Mouse (Mus musculus): ENCODE results near the gene Klre1.

Gene Klre1

DNA sequence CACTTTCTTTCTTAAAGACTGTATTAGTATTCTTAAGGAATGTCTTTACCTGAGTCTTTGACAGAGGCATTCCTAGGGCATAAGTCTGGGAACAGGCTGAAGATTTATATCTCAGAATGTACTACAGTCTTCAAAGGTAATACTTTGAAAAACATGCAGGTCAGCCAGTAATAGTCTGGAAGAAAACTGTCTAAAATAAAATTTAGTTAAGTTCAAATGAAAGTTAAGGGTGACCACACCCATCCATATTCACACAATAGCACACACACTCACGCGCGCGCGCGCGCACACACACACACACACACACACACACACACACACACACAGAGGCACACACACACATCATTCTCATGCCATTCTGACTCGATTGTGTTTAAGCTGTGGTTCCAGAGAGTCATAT, at the start of gene Klre1:
Klre1 (plus strand) TSS at position 301 of the 400 bp plus-strand sequence.
- no peak for DNase-seq (ENCODE audit: low read depth, low spot score)

DNA sequence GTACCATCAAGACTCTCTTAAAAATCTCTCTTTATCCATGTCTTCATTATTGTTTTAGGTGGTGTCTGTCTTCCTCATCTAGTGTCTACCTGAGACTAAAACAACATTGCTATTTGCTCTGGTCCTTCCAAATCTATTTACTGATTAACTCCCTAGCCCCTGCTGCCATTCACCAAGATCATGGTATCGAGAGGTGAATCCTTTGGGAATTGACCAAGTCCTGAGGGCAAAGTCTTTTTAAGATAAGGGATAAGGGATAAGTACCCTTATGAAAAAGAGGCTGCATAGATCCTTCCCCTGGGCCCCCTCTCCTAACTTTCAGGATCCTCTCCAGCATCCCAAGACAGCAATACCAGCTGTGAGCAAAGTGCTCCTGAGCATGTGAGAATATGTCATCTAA, 48.1 kb upstream of the Klre1 start:
- DNase-seq (ENCODE audit: low read depth, low spot score) = no peak

DNA sequence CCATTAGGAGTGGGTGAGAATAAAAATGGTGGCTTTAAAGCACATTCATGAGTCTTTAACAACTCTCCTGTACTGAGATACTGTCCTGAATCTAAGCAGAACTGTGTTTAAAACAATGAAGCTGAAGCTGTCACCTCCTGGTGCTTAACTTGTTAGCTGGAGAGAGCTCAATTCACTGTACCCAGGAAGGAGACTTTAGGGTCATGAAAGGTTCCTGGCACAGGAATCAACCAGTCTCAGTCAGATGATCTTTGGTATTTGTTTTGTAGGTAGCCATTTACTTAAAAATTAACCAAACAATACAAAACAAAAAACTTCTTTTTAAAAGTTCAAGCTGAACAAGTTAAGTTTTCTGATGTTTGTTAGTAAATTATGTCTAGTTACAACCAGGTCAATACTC, 47.4 kb upstream of the Klre1 start:
- no peak for DNase-seq (ENCODE audit: low read depth, low spot score)

DNA sequence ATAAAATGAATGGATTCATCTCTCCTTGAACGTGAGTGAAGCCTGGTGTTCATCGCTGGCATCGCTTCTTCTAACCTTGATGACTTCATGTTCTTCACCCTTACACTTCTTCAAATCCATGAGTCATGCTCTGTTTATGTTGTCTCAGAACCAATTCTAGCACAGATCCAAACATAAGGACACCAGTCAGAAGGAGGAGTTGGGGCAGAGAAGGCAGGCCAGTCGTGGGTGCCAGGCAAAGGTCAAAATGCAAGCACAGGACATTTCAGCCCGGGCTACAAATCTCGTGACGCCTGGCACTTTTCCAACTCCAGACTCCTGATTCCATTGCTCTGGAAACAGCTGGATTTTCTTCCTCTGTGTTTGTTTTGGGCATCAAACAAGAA, 45.2 kb upstream of the Klre1 start:
- DNase-seq (ENCODE audit: low read depth, low spot score) = peak; percentile 66

DNA sequence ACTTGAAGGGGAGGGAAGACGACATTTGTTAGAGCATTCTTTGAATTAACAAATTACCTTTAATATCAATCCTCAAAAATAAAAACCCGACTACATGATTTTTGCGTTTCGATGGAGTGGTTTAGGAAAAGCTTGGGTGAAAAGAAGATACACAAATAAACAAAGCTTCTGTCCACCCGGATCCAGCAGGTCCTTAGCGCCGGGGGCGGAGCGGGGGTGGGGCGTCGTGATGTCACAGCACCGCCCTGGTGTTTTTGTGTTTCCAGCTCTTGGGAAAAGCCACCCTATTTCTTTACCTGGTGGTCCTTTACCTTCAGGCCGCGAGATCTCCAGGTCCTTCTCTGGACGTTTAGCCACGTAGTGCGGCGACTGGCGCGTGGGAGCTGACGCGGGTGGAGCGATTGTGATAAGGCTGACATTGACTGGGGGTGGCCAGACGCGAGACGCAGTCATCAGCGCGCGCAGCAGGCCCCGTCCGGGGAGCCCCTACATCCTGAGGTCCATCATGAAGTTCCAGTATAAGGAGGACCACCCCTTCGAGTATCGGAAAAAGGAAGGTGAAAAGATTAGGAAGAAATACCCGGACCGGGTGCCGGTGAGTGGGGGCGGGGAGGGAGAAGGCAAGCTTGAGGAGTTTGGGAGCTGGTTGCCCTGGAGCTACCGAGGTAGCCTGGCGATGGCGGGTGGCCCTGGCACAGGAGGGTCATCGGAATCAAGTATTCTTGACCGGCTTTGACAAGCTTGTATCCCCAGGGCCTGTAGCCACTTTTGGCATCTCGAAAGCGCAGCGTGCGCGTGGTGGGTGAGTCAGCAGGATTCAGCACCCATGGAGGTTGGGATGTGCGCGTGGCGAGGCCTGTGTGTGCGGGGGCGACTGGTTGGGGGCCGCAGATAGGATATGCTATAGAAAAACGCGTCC, 44.5 kb upstream of the Klre1 start, which contains the start of gene Gabarapl1:
Gabarapl1 (plus strand) TSS at position 219 of the 919 bp plus-strand sequence.
- peak; percentile 77 for DNase-seq (ENCODE audit: low read depth, low spot score)

DNA sequence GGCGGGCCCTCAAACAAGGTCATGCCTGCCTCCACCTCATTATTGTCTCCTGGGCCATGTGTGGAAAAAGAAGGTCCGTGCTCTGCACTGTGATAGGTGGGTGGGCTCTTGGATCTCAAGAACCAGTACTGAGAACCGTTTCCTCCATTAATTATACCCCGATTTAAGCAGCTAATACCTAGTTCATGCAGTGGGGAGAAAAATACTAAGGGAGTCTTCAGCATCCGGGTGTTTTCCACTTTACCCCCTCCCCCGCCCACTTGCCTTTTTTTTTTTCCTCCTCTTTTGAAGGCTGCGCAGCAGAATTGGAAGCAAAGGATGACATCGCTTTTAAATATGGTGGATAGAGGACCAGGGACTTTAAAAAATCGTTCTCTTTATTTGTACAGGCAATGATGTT, 43.6 kb upstream of the Klre1 start:
- peak; percentile 13 for DNase-seq (ENCODE audit: low read depth, low spot score)

DNA sequence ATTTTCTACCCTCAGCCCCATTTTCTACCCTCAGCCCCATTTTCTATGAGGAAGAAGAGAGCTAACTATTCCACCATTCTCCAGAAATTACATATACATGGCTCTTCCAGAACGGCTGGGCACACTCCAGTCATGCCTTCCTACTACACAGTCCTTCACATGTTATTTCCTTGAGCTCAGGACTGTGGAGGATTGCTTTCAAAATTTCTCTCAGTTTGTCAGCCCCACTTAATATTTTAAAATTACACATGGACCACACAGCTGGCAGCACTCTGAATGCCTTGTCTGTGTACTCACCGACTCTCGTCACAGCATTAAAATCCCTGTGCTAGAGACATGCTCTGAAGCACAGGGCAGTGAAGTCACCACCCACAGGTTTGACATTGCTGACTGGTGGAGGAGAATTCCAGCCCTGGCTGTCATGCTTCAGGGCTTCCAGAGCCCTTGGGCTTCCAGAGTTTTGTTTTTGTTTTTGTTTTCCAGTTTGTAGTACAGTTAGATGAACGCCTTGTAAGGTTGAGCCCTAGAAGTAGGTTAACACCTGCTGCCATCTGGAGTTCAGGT, 43.0 kb upstream of the Klre1 start:
- no peak for DNase-seq (ENCODE audit: low read depth, low spot score)

DNA sequence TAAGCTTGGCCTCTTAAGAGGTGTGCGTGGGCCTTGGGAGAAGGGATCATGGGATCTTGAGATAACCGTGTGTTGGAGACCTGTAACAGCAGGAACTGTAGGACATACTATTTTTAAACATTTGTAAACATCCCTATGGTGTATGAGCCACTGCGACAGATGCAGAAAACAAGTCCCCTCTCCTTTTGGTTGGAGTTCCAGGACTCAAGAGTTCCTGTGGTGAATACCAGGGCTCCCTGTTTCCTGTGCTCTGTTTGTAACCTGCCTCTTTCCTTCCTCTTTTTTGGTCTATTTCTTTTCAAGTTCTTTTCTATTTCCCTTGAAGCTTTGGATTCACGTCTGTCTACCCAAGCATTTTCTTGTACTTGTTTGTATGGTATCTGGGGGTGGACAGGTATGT, 42.0 kb upstream of the Klre1 start:
- no peak for DNase-seq (ENCODE audit: low read depth, low spot score)

DNA sequence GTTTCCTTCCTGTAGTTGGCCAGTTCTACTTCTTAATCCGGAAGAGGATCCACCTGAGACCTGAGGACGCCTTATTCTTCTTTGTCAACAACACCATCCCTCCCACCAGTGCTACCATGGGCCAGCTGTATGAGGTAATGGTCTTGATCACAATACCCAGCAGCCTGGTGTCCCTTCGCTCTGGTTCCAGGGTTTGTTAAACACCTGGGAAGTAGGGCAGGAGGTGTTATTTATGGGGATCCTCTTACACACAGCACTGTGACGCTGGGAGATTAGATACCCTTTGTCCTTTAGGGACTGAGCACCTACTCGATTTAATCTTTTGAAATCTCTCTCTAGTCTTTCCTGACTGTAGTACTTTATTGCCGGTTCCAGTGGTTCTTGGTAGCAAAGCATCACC, 39.1 kb upstream of the Klre1 start:
- no peak for DNase-seq (ENCODE audit: low read depth, low spot score)

DNA sequence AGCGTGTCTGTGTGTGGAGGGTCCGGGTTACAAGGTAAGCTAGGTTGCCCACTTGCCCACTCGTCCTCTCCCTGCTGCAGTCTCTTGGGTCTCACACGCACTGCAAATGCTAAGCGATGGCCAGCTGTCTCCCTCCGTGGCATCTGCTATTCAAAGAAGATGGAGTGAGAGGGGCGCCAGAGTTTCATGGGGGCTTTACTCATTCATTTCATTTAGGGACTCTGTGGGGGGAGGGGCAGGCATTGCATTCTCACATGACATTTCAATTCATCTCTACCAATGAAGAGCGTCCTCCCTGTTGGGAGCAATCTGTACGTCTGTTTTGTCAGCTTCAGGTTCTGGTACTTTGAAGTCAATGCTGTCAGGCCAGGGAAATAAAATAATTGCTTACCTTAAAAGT, 35.8 kb upstream of the Klre1 start:
- no peak for DNase-seq (ENCODE audit: low read depth, low spot score)

DNA sequence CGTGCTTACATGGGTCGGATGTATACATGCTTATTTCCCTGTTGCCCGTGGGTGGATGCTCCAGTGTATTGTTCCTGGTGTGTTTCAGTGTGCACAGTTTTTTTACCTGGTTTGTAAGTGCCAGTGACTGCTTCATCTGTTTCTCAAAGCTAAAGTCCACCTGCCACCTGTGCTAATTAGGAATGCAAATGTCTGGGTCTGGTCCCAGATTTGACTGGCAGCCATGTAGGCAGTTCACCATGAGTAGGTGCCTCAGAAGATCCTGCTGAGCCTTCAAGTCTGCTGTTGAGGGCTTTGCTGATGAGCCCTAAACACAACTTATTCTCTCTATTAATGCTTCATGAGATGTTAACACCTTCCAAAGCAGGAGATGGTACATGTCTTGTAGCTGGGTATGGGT, 35.2 kb upstream of the Klre1 start:
- no peak for DNase-seq (ENCODE audit: low read depth, low spot score)

DNA sequence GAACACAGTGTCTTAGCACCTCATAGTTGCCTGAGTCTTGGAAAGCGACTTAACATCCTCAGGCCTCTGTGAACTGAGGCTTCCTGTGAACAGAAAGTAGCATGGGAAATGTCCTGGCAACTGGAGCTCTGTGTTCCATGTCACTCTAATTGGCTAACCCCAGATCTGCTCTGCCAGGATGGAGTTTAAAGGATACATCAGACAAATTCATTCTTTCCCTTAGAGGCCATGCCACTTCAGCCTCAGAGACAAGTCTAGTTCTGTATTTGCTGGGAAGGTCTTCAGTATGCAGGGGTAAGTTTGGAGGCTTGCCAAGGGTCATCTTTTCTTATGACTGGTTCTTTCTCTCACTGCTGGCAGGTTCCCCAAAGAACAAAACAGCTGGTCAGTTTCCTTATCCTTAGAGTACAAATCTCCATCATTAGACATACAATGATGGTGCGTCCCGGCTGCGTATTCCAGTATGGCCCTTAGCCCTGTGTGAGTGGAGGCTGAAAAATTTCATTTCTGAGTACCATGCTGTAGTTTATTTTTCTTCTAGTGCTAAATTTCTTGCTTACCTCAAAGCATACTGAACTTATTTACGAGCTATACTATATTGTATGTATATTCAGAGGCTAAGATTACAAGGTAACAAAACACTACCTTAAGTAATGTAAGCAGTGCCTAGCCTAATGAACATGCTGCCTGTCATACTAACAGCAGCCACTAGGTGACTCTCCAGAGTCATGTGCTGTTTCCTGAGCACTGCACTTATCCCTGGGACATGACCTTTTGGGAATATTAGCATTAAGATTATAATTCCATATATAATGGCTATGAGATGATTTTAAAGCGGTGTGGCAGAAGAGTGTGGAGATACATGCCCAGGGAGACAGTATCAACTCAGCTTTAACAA, 33.7 kb upstream of the Klre1 start:
- DNase-seq (ENCODE audit: low read depth, low spot score) = peak; percentile 59

DNA sequence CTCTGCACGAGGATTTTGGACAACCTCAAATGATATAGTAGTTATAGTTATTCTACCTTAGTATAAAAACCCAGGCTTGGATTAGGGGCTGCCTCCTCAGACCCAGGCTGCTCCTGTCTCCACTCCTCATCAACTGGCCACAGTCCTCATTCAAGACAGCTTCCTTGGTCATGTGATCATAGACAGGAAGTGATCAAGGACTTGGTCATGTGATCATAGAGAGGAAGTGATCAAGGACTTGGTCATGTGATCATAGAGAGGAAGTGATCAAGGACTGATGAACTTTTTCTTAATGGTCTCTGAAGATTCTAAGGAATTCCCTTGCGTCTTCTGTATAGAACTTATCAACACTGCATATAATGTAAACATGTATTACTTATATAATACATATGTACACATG, 30.4 kb upstream of the Klre1 start:
- no peak for DNase-seq (ENCODE audit: low read depth, low spot score)

DNA sequence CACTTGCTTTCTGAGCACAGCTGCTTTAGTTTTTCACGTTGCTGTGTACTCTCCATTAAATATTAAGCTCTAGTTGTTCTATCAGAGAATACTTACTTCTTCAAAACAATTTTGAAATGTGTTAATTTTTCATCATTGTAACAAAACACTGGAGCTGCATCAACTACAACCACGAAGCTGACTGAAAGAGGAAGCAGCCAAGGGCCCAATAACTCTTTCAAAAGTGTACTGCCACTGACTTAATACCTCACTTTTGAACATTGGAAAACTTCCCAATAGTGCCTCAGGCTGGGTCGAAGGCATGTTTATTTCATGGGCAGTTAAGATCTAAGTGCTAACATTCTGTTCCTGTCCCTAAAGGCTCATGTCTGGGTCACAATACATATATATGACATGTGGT, 29.7 kb upstream of the Klre1 start:
- DNase-seq (ENCODE audit: low read depth, low spot score) = no peak

DNA sequence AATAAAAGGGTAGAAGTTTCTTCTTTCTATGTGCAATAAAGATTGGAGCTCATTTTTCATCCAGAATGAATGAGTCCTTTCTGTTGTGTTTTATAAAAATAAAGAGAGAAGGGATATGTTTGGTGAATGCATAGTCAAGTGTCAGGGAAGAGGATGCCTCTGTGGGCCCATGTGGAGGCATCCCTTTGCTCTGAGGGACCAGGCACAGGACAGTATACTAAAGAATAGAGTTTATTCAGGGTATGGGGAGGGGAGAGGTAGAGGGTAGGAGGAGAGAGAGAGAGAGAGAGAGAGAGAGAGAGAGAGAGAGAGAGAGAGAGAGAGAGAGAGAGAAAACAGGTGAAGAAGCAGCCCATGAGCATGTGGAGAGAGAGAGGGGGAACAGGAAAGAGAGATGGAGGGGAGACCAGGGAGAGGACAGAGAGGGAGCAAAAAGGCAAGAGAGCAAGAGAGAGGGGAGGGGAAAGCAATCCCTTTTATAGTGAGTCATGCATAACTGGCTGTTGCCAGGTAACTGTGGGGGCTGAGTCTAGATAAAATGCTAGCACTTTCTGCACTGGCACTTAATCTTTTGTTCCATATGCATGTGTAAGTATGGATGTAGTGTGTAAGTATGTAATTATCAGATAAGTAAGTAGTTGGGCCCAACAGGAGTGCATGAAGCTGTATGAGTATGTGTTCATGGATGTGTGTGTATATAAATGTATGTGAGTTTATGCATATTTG, 20.2 kb upstream of the Klre1 start:
- DNase-seq (ENCODE audit: low read depth, low spot score) = no peak

DNA sequence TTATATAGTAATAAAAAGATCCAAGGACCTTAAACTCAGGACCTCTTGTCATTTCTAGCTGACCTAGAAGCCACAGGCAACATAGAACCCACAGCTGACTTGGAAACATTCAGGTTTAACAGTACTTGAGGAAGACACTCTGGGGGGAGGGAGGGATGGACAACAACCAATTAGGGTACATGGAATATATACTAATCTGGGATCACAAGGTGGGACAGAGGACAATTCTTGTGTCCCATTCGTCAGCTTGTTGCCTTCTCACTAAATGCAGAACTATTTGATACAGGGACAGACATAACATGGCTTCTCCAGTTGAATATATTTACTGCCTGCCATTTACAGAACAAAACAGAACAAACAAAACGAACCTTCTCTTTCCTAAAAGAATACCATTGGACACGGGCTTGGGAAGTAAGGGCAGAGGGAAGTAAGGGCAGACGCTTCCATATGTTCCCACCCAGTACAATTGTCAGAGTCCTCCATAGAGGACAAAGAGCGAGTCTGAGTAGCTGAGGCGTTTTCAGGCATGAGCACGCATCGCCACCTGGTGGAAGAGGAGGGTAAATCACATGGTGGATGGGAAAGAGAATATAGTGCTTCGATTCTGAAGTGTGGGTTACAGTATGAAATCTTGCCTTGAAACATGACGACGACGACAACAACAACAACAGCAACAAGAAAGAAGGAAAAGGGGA, 18.6 kb upstream of the Klre1 start:
- peak; percentile 69 for DNase-seq (ENCODE audit: low read depth, low spot score)

DNA sequence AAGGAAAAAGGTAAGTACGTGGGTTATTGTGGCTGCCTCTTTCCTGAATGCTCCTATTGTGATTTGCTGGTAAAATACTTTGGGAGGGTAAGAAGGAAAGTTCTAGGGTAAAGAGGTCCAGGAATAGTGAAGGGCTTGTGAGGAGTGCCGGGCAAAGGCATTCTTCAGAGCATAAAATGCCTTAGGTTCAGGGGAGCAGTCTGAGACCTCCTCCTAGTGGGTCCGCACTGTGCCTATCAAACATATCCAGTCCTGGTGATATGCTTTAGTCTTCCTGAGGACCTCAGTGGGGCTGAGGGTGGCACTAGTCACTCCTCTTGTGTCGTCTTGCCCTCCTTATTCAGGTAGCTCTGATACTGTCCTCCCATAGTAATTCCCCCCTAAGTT, 18.1 kb upstream of the Klre1 start:
- DNase-seq (ENCODE audit: low read depth, low spot score) = no peak

DNA sequence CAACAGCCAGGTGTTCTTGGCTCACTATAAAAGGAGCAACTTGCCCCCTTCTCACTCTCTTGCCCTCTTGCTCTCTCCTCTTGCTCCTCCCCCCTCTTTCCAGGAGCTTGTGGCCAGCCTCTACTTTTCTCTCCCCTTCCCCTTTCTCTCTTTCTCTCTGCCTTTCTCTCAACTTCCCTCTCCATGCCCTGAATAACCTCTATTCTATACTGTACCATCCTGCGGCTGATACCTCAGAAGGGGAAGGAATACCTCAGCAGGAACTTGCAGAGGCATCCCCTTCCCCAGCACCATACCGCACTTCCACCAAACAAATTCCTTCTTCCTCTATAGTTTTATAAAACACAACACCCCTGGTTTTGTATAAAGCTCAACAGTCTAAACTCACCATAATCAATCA, 12.4 kb upstream of the Klre1 start:
- DNase-seq (ENCODE audit: low read depth, low spot score) = no peak

DNA sequence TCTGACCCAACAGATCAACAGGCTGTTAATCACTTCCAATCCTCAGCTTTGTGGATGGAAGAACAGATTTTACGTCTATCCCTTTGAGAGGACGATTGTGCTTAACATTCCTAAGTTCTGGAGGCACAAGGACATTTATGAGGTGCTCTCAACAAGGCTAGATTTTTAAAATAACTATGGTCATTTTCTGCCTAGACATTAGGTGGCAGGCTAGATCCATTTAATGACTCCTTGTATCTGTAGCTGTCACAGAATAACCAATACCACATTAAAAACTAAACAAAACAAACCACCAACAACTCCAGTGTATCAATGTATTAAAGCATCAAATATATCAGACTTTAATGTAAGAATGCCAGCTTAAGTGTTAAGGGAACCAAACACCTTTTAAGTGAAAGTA, 2.4 kb upstream of the Klre1 start:
- DNase-seq (ENCODE audit: low read depth, low spot score) = peak; percentile 4

DNA sequence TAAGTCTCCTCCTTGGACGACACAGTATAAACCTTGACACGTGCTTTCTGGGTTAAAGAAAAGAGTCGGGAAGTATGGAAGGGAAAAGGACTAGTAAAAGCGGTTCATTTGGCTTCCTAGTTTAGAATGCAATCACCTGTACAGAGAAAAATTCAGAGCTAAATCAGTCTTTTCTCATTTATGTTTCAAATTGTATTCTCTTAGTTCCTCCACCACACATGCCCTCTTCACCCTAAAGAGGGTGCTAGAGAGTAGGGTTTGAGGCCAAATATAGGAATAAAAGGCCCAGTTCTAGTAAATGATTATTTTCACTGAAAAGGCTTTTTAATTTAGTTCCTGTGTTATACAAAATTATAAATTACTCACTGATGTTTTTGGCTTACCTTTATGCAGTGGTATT, 3.6 kb downstream of the Klre1 start:
- no peak for DNase-seq (ENCODE audit: low read depth, low spot score)

DNA sequence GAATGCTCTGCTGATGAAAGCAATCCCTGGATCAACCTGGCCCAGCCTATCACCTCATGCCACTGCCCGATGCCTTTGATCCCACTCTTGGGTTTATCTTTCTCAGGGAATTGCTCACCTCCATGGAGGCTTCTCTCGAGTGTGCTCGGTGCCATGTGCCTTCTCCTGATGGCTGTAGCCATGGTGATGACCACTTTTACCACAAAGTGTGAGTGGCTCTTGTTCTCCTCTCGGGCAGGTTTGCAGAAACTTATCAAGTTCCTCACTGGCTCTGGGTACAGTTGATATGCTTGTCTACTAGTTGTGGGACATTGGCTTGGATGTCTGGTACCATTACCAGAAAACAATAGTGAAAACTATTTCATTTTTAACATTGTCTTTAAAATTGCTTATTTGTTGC, 4.2 kb downstream of the Klre1 start:
- DNase-seq (ENCODE audit: low read depth, low spot score) = no peak

Measured in R1 (cell line).